Comparison of ENCODE assay signal across 29 mouse cellular contexts in the genomic region with DNA sequence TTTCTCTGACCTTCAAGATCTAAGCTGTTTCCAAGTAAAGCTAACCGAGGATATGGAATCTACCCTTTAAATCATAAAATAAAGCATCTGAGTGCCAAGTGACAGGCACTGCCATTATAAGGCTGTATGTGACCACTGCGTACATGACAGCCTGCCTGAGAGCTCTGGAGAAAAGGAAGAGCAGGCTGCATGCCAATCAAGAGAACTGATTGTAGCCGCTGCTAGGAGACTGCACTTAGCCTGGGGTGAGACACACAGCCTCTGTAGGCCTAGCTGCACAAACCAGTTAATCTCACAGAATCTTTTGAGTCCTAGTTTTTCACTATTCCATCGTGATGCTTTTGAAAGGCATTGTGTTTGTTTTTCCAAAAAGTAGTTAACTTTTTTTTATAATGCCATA. TPM values are rescaled to one million over a fixed set of nuclear protein-coding genes. Genes with fewer than 3 reads are reported as not detected.
A peak's percentile ranks its signal among the peaks of the same experiment; 100 is the strongest.
DNase-seq lines count a peak whose midpoint lies in the region; ATAC-seq and TF ChIP-seq lines count a peak whose summit lies in the region.
"Had no signal": no experiment of that assay in that cellular context is flagged by ENCODE, and none has a peak within 500 bp of the region (broad histone marks: within the 10 kb centered on the region; RNA-seq: fewer than 3 reads in every experiment).

No protein-coding gene starts in this region.

- no peak overlapping the region for H3K4me2 ChIP-seq in hindbrain, embryonic 11.5 days (replicated peaks; ENCODE audit: low read depth, low read length)
- no peak overlapping the region for H3K4me2 ChIP-seq in hindbrain, embryonic 13.5 days
- H3K4me2 ChIP-seq in midbrain, embryonic 11.5 days = no peak overlapping the region
- H3K4me2 ChIP-seq in midbrain, postnatal 0 days (ENCODE audit: low read depth, low read length, poor library complexity, severe bottlenecking) = no peak overlapping the region
- no peak overlapping the region for H3K4me2 ChIP-seq in hindbrain, embryonic 14.5 days (replicated peaks)
- no peak overlapping the region for H3K4me2 ChIP-seq in midbrain, embryonic 14.5 days (ENCODE audit: low read length)
- H3K4me2 ChIP-seq in intestine, embryonic 16.5 days (ENCODE audit: low read depth, low read length) = no peak overlapping the region
- H3K4me2 ChIP-seq: forebrain, embryonic 15.5 days; heart, embryonic 12.5 days; intestine, embryonic 15.5 days; limb, embryonic 13.5 days; liver, embryonic 11.5 days; neural tube, embryonic 15.5 days had no signal

- H3K36me3 ChIP-seq in hindbrain, embryonic 11.5 days (ENCODE audit: control insufficient read depth, insufficient read depth, low read length) = no peaks in the 10 kb centered on the region
- no peaks in the 10 kb centered on the region for H3K36me3 ChIP-seq in hindbrain, embryonic 13.5 days
- no peaks in the 10 kb centered on the region for H3K36me3 ChIP-seq in midbrain, embryonic 11.5 days (ENCODE audit: control insufficient read depth, insufficient read depth, low read length)
- H3K36me3 ChIP-seq in midbrain, postnatal 0 days (ENCODE audit: insufficient read depth, low read length) = no peaks in the 10 kb centered on the region
- no peaks in the 10 kb centered on the region for H3K36me3 ChIP-seq in hindbrain, embryonic 14.5 days (replicated peaks; ENCODE audit: control insufficient read depth, insufficient read depth)
- no peaks in the 10 kb centered on the region for H3K36me3 ChIP-seq in midbrain, embryonic 14.5 days (ENCODE audit: control insufficient read depth, insufficient read depth, low read length)
- no peaks in the 10 kb centered on the region for H3K36me3 ChIP-seq in intestine, embryonic 16.5 days (ENCODE audit: control insufficient read depth, insufficient read depth, low read length)
- H3K36me3 ChIP-seq: forebrain, embryonic 15.5 days; heart, embryonic 12.5 days; intestine, embryonic 15.5 days; limb, embryonic 13.5 days; neural tube, embryonic 15.5 days had no signal

- ATAC-seq in hindbrain, embryonic 11.5 days (ENCODE audit: low FRiP score) = peak; percentile 43; the same call in 1 of the 2 replicates
- no peak for ATAC-seq in hindbrain, embryonic 13.5 days (ENCODE audit: low FRiP score)
- ATAC-seq in midbrain, embryonic 11.5 days (ENCODE audit: low FRiP score) = peak; percentile 70; the same call in 1 of the 2 replicates
- no peak for ATAC-seq in midbrain, postnatal 0 days (ENCODE audit: low FRiP score)
- peak; percentile 48; the same call in 1 of the 2 replicates for ATAC-seq in hindbrain, embryonic 14.5 days (ENCODE audit: low FRiP score)
- ATAC-seq in midbrain, embryonic 14.5 days (ENCODE audit: low FRiP score, low TSS enrichment) = no peak
- no peak for ATAC-seq in intestine, embryonic 16.5 days
- ATAC-seq: CD4-positive, CD25-positive, alpha-beta regulatory T cell, adult 4 months; forebrain, embryonic 15.5 days; intestine, embryonic 15.5 days had no signal

- no peaks in the 10 kb centered on the region for H3K9me3 ChIP-seq in hindbrain, embryonic 11.5 days (ENCODE audit: control insufficient read depth, low read length)
- no peaks in the 10 kb centered on the region for H3K9me3 ChIP-seq in hindbrain, embryonic 13.5 days
- H3K9me3 ChIP-seq in midbrain, embryonic 11.5 days (ENCODE audit: control insufficient read depth, low read length) = no peaks in the 10 kb centered on the region
- H3K9me3 ChIP-seq in midbrain, postnatal 0 days (ENCODE audit: low read length) = no peaks in the 10 kb centered on the region
- no peaks in the 10 kb centered on the region for H3K9me3 ChIP-seq in hindbrain, embryonic 14.5 days (ENCODE audit: control insufficient read depth, low read length)
- H3K9me3 ChIP-seq in midbrain, embryonic 14.5 days (ENCODE audit: control insufficient read depth, low read length) = no peaks in the 10 kb centered on the region
- H3K9me3 ChIP-seq in intestine, embryonic 16.5 days (ENCODE audit: control insufficient read depth, low read length) = no peaks in the 10 kb centered on the region
- H3K9me3 ChIP-seq: forebrain, embryonic 15.5 days; heart, embryonic 12.5 days; intestine, embryonic 15.5 days; limb, embryonic 13.5 days; neural tube, embryonic 15.5 days had no signal

- H3K4me3 ChIP-seq in hindbrain, embryonic 11.5 days (ENCODE audit: low read depth, low read length) = no peak overlapping the region
- no peak overlapping the region for H3K4me3 ChIP-seq in hindbrain, embryonic 13.5 days
- no peak overlapping the region for H3K4me3 ChIP-seq in midbrain, embryonic 11.5 days (ENCODE audit: low read depth, low read length)
- H3K4me3 ChIP-seq in midbrain, postnatal 0 days (ENCODE audit: low read depth, low read length) = no peak overlapping the region
- H3K4me3 ChIP-seq in hindbrain, embryonic 14.5 days (replicated peaks; ENCODE audit: low read length) = no peak overlapping the region
- H3K4me3 ChIP-seq in midbrain, embryonic 14.5 days (replicated peaks; ENCODE audit: low read depth, low read length) = no peak overlapping the region
- no peak overlapping the region for H3K4me3 ChIP-seq in intestine, embryonic 16.5 days (ENCODE audit: low read length)
- H3K4me3 ChIP-seq: forebrain, embryonic 15.5 days; gastrocnemius, adult 2 months; heart, adult 2 months; heart, embryonic 12.5 days; intestine, embryonic 15.5 days; limb, embryonic 13.5 days; neural tube, embryonic 15.5 days had no signal

- H3K9ac ChIP-seq in hindbrain, embryonic 11.5 days (ENCODE audit: low read depth, low read length) = no peak overlapping the region
- no peak overlapping the region; the same call in 1 of the 2 replicates for H3K9ac ChIP-seq in hindbrain, embryonic 13.5 days
- 0 out of 2 replicates have a peak overlapping the region, but pooled peaks have one; percentile 7 for H3K9ac ChIP-seq in midbrain, embryonic 11.5 days (ENCODE audit: low read length)
- H3K9ac ChIP-seq in midbrain, postnatal 0 days (replicated peaks; ENCODE audit: low read length, poor library complexity, severe bottlenecking) = no peak overlapping the region
- no peak overlapping the region for H3K9ac ChIP-seq in hindbrain, embryonic 14.5 days
- no peak overlapping the region for H3K9ac ChIP-seq in midbrain, embryonic 14.5 days (replicated peaks; ENCODE audit: low read length)
- H3K9ac ChIP-seq in intestine, embryonic 16.5 days (ENCODE audit: low read depth, low read length) = no peak overlapping the region
- H3K9ac ChIP-seq: forebrain, embryonic 15.5 days; heart, embryonic 12.5 days; intestine, embryonic 15.5 days; limb, embryonic 13.5 days; neural tube, embryonic 15.5 days had no signal

- H3K4me1 ChIP-seq in hindbrain, embryonic 11.5 days (replicated peaks; ENCODE audit: control insufficient read depth, insufficient read depth, low read length) = no peaks in the 10 kb centered on the region
- H3K4me1 ChIP-seq in hindbrain, embryonic 13.5 days (replicated peaks) = no peaks in the 10 kb centered on the region
- H3K4me1 ChIP-seq in midbrain, embryonic 11.5 days (ENCODE audit: control insufficient read depth, insufficient read depth, low read length) = peaks cover 6% of the 10 kb centered on the region; the same call in 1 of the 2 replicates
- no peaks in the 10 kb centered on the region for H3K4me1 ChIP-seq in midbrain, postnatal 0 days (ENCODE audit: insufficient read depth, low read length)
- no peaks in the 10 kb centered on the region for H3K4me1 ChIP-seq in hindbrain, embryonic 14.5 days (replicated peaks; ENCODE audit: control insufficient read depth, insufficient read depth, low read length)
- H3K4me1 ChIP-seq in midbrain, embryonic 14.5 days (ENCODE audit: control insufficient read depth, insufficient read depth, low read length) = 0 out of 2 replicates have a peak, but pooled peaks cover 3% of the 10 kb centered on the region
- no peaks in the 10 kb centered on the region for H3K4me1 ChIP-seq in intestine, embryonic 16.5 days (ENCODE audit: control insufficient read depth, insufficient read depth, low read length)
- H3K4me1 ChIP-seq: forebrain, embryonic 15.5 days; intestine, embryonic 15.5 days; limb, embryonic 13.5 days; neural tube, embryonic 15.5 days had no signal

- H3K27ac ChIP-seq in hindbrain, embryonic 11.5 days (ENCODE audit: low read depth, low read length) = no peak overlapping the region
- no peak overlapping the region for H3K27ac ChIP-seq in hindbrain, embryonic 13.5 days
- H3K27ac ChIP-seq in midbrain, embryonic 11.5 days (ENCODE audit: low read depth, low read length) = no peak overlapping the region
- no peak overlapping the region for H3K27ac ChIP-seq in midbrain, postnatal 0 days (ENCODE audit: low read depth, low read length)
- no peak overlapping the region for H3K27ac ChIP-seq in hindbrain, embryonic 14.5 days
- H3K27ac ChIP-seq in midbrain, embryonic 14.5 days (replicated peaks; ENCODE audit: low read depth, low read length) = 0 out of 2 replicates have a peak overlapping the region, but pooled peaks have one; percentile 22
- H3K27ac ChIP-seq in intestine, embryonic 16.5 days (ENCODE audit: low read length) = no peak overlapping the region
- H3K27ac ChIP-seq: forebrain, embryonic 15.5 days; gastrocnemius, adult 2 months; heart, adult 2 months; intestine, embryonic 15.5 days; limb, embryonic 13.5 days; neural tube, embryonic 15.5 days had no signal

- DNase-seq in hindbrain, embryonic 11.5 days (ENCODE audit: low spot score) = no peak
- DNase-seq in midbrain, embryonic 11.5 days (ENCODE audit: low spot score, missing footprints) = no peak
- DNase-seq in midbrain, postnatal 0 days (ENCODE audit: low spot score) = no peak
- DNase-seq in hindbrain, embryonic 14.5 days (ENCODE audit: low spot score) = no peak
- DNase-seq in midbrain, embryonic 14.5 days = peak; percentile 56
- no peak for DNase-seq in lung, adult 18-20 months
- DNase-seq: adrenal gland, postnatal 14 days; cerebellum, adult 11-12 months; cerebellum, adult 9-11 months; gastrocnemius, adult 2 months; gastrocnemius, postnatal 36 days; heart, adult 2 months; kidney, adult 9 months; kidney, postnatal 10 days; lung, postnatal 36 days; retina, postnatal 1 day; right cerebral cortex, postnatal 14 days; thymus, postnatal 4 days had no signal

- WGBS in hindbrain, embryonic 11.5 days = 45% methylated on average over 4 of the region's 4 CpGs
- 33% methylated on average over 4 of the region's 4 CpGs for WGBS in hindbrain, embryonic 13.5 days
- WGBS in midbrain, embryonic 11.5 days = 25% methylated on average over 4 of the region's 4 CpGs
- 14% methylated on average over 4 of the region's 4 CpGs for WGBS in midbrain, postnatal 0 days
- WGBS in hindbrain, embryonic 14.5 days = 19% methylated on average over 4 of the region's 4 CpGs
- WGBS in midbrain, embryonic 14.5 days = 4% methylated on average over 4 of the region's 4 CpGs
- WGBS in intestine, embryonic 16.5 days = 56% methylated on average over 4 of the region's 4 CpGs

- TF ChIP-seq CTCF in midbrain, postnatal 0 days (IDR thresholded peaks at IDR 0.05) = no peak

- H3K27me3 ChIP-seq in hindbrain, embryonic 11.5 days (ENCODE audit: control insufficient read depth, insufficient read depth, low read length) = no peaks in the 10 kb centered on the region
- H3K27me3 ChIP-seq in hindbrain, embryonic 13.5 days = no peaks in the 10 kb centered on the region
- no peaks in the 10 kb centered on the region for H3K27me3 ChIP-seq in midbrain, embryonic 11.5 days (ENCODE audit: control insufficient read depth, insufficient read depth, low read length)
- no peaks in the 10 kb centered on the region for H3K27me3 ChIP-seq in midbrain, postnatal 0 days (ENCODE audit: insufficient read depth, low read length)
- H3K27me3 ChIP-seq in hindbrain, embryonic 14.5 days (ENCODE audit: control insufficient read depth, insufficient read depth, low read length) = no peaks in the 10 kb centered on the region
- no peaks in the 10 kb centered on the region for H3K27me3 ChIP-seq in midbrain, embryonic 14.5 days (ENCODE audit: control insufficient read depth, insufficient read depth, low read length)
- no peaks in the 10 kb centered on the region for H3K27me3 ChIP-seq in intestine, embryonic 16.5 days (replicated peaks; ENCODE audit: control insufficient read depth, insufficient read depth, low read length)
- H3K27me3 ChIP-seq: forebrain, embryonic 15.5 days; heart, embryonic 12.5 days; intestine, embryonic 15.5 days; limb, embryonic 13.5 days; neural tube, embryonic 15.5 days had no signal

RNA-seq across cellular contexts. Expression of a gene that starts 7.6 kb away (rescaled TPM):
- polyA plus RNA-seq in hindbrain, embryonic 11.5 days (2014; fragmentation: Nextera tagmentation; extraction: Ambion mirVana) = 16.0 and 17.7 TPM in 2 replicates
- polyA plus RNA-seq in hindbrain, embryonic 13.5 days (2015; fragmentation: Nextera tagmentation; extraction: Ambion mirVana) = 26.8 and 27.3 TPM in 2 replicates
- 25.4 and 28.3 TPM in 2 replicates for polyA plus RNA-seq in midbrain, embryonic 11.5 days (2014; fragmentation: Nextera tagmentation; extraction: Ambion mirVana)
- 44.9 and 55.5 TPM in 2 replicates for total RNA-seq in midbrain, postnatal 0 days (2014; rRNA removed)
- polyA plus RNA-seq in midbrain, postnatal 0 days (2015; fragmentation: Nextera tagmentation; extraction: Ambion mirVana) = 68.4 and 72.1 TPM in 2 replicates
- polyA plus RNA-seq in hindbrain, embryonic 14.5 days (2014; fragmentation: Nextera tagmentation; extraction: Ambion mirVana) = 42.5 and 56.6 TPM in 2 replicates
- 27.8 and 39.6 TPM in 2 replicates for polyA plus RNA-seq in midbrain, embryonic 14.5 days (2014; fragmentation: Nextera tagmentation; extraction: Ambion mirVana)
- 22.3 and 22.8 TPM in 2 replicates for polyA plus RNA-seq in intestine, embryonic 16.5 days (2015; fragmentation: Nextera tagmentation; extraction: Ambion mirVana)

RNA-seq across cellular contexts. Expression of a gene that starts 18.1 kb away (rescaled TPM):
- 0.59 TPM in 1 of 2 replicates, not detected in the other for polyA plus RNA-seq in hindbrain, embryonic 11.5 days (2014; fragmentation: Nextera tagmentation; extraction: Ambion mirVana)
- polyA plus RNA-seq in hindbrain, embryonic 13.5 days (2015; fragmentation: Nextera tagmentation; extraction: Ambion mirVana) = 0.66 TPM in 1 of 2 replicates, not detected in the other
- polyA plus RNA-seq in midbrain, embryonic 11.5 days (2014; fragmentation: Nextera tagmentation; extraction: Ambion mirVana) = 0.25 and 0.44 TPM in 2 replicates
- total RNA-seq in midbrain, postnatal 0 days (2014; rRNA removed) = 1.0 TPM in 1 of 2 replicates, not detected in the other
- polyA plus RNA-seq in midbrain, postnatal 0 days (2015; fragmentation: Nextera tagmentation; extraction: Ambion mirVana) = 0.47 and 1.0 TPM in 2 replicates
- polyA plus RNA-seq in hindbrain, embryonic 14.5 days (2014; fragmentation: Nextera tagmentation; extraction: Ambion mirVana) = 0.86 and 1.0 TPM in 2 replicates
- 0.32 and 0.76 TPM in 2 replicates for polyA plus RNA-seq in midbrain, embryonic 14.5 days (2014; fragmentation: Nextera tagmentation; extraction: Ambion mirVana)
- 8.7 and 10.1 TPM in 2 replicates for polyA plus RNA-seq in intestine, embryonic 16.5 days (2015; fragmentation: Nextera tagmentation; extraction: Ambion mirVana)
- total RNA-seq: left cerebral cortex, adult 18-20 months had no signal
- polyA plus RNA-seq: CD4-positive, CD25-positive, alpha-beta regulatory T cell, adult 4 months; embryonic facial prominence, embryonic 11.5 days; forebrain, embryonic 15.5 days; heart, adult 2 months; heart, embryonic 12.5 days; liver, embryonic 11.5 days had no signal

Comparison
In these comparisons a context has a peak if more than half of its experiments do, and no peak if none do; other contexts are left out.
1. ATAC-seq: peak in hindbrain, embryonic 11.5 days (single experiment), midbrain, embryonic 11.5 days (single experiment) and hindbrain, embryonic 14.5 days (single experiment); none in hindbrain, embryonic 13.5 days (single experiment), midbrain, postnatal 0 days (single experiment), midbrain, embryonic 14.5 days (single experiment) and intestine, embryonic 16.5 days (single experiment).